Mouse (Mus musculus) forebrain, embryonic 14.5 days (tissue): ENCODE data around the gene Kctd11. TPM values are rescaled to one million over a fixed set of nuclear protein-coding genes. Genes with fewer than 3 reads are reported as not detected.
"Not testable (repeated sequence)": the region's sequence is repeated elsewhere in the genome, so short reads cannot be mapped to it uniquely, and the experiment has no call there.

Experiments used
- ATAC-seq: fragments of 200-750 bp; cut with Nextera tagmentation; 2 replicates; pipeline ENCODE4 v1.8.0; 2017; ENCODE audit warnings: mild to moderate bottlenecking, moderate library complexity
- DNase-seq: peaks from one replicate; pipeline ENCODE4 v3.0.0-alpha.2; 2015; ENCODE audit warnings: low spot score
- H3K27ac ChIP-seq: fragments of 300-500 bp; sonication (generic); 2 replicates; pipeline ENCODE4 v1.5.1; 2014; ENCODE audit warnings: low read depth, mild to moderate bottlenecking, control low read depth, low read length, moderate library complexity
- H3K27me3 ChIP-seq: fragments of 300-500 bp; sonication (generic); replicated peaks from 2 replicates; pipeline ENCODE4 v1.6.1; 2014; ENCODE audit warnings: low read length, control low read depth, mixed read lengths; ENCODE audit not compliant: control insufficient read depth, insufficient read depth
- H3K36me3 ChIP-seq: fragments of 300-500 bp; sonication (generic); 2 replicates; pipeline ENCODE4 v1.6.1; 2014; ENCODE audit warnings: low read length, control low read depth; ENCODE audit not compliant: control insufficient read depth, insufficient read depth
- H3K4me1 ChIP-seq: fragments of 300-500 bp; sonication (generic); 2 replicates; pipeline ENCODE4 v1.6.1; 2014; ENCODE audit warnings: antibody characterized with exemption, low read length, control low read depth; ENCODE audit not compliant: control insufficient read depth, insufficient read depth
- H3K4me2 ChIP-seq: fragments of 300-500 bp; sonication (generic); 2 replicates; pipeline ENCODE4 v1.6.1; 2014; ENCODE audit warnings: mild to moderate bottlenecking, control low read depth, low read length
- H3K4me3 ChIP-seq: fragments of 300-500 bp; sonication (generic); 2 replicates; pipeline ENCODE4 v1.5.1; 2014; ENCODE audit warnings: low read depth, low read length, control low read depth
- H3K9ac ChIP-seq: fragments of 300-500 bp; sonication (generic); 2 replicates; pipeline ENCODE4 v1.6.1; 2014; ENCODE audit warnings: mild to moderate bottlenecking, low read length, control low read depth, moderate library complexity
- H3K9me3 ChIP-seq: fragments of 300-500 bp; sonication (generic); replicated peaks from 2 replicates; pipeline ENCODE4 v1.6.1; 2016; ENCODE audit warnings: low read length, control low read depth, mixed read lengths; ENCODE audit not compliant: control insufficient read depth
- WGBS: fragments of 180-500 bp; shearing (Covaris S2); extraction: QIAGEN DNeasy Blood & Tissue Kit; methylation state at CpG from one replicate; pipeline ENCODE4 v1.1.7; 2014; 5-methylcytosine and 5-hydroxymethylcytosine counted together
- polyA plus RNA-seq: library from polyadenylated mRNA; unstranded; fragments of >200 nt; fragmentation: Nextera tagmentation; extraction: Ambion mirVana; gene quantifications from 2 replicates; pipeline ENCODE4 v1.2.1, GENCODE M21; 2014

Gene Kctd11
- polyA plus RNA-seq: 1.1 and 1.2 TPM in 2 replicates

- DNase-seq (peak; percentile 59), ATAC-seq (peak; percentile 83)
- Histone ChIP-seq H3K27ac (peak within 1 kb of the TSS; percentile 10; the same call in 1 of the 2 replicates), H3K9ac (peak within 1 kb of the TSS; percentile 51), H3K4me3 (peak within 1 kb of the TSS; percentile 29), H3K36me3 (no peaks in the 10 kb centered on the region), H3K27me3 (0 out of 2 replicates have a peak, but pooled peaks cover 7% of the 10 kb centered on the region), H3K4me2 (peak within 1 kb of the TSS; percentile 62), H3K9me3 (no peaks in the 10 kb centered on the region), H3K4me1 (peaks cover 4% of the 10 kb centered on the region)
- WGBS: under 1% methylated on average over 46 of the region's 46 CpGs
These were observed at the start of gene Kctd11 for GRCm38 (mm10) chr11:69880853-69881603. Gene Kctd11 (minus strand): TSS chr11:69881406.

- not testable (repeated sequence) for H3K9ac ChIP-seq, ATAC-seq, DNase-seq, H3K4me1 ChIP-seq, H3K9me3 ChIP-seq, H3K4me2 ChIP-seq, H3K36me3 ChIP-seq, H3K27ac ChIP-seq, H3K27me3 ChIP-seq, H3K4me3 ChIP-seq
- WGBS: 87% methylated on average over 8 of the region's 8 CpGs
These were observed 49.0 kb upstream of the Kctd11 start for GRCm38 (mm10) chr11:69930176-69930575.

- H3K4me2 ChIP-seq: no peak overlapping the region
- no peaks in the 10 kb centered on the region for H3K36me3 ChIP-seq
- WGBS: 85% methylated on average over 4 of the region's 4 CpGs
These were observed 48.5 kb upstream of the Kctd11 start for GRCm38 (mm10) chr11:69929712-69930111.

GRCm38 (mm10) chr11:69927501-69927900 is 46.3 kb upstream of the Kctd11 start:
- ATAC-seq: no peak
- H3K9ac ChIP-seq: no peak overlapping the region
- 96% methylated on average over 2 of the region's 2 CpGs for WGBS

More at GRCm38 (mm10) chr11:69929712-69930111, 48.5 kb upstream of the Kctd11 start:
- Histone ChIP-seq H3K27me3 (no peaks in the 10 kb centered on the region), H3K4me3 (no peak overlapping the region), H3K9ac (no peak overlapping the region), H3K4me1 (no peaks in the 10 kb centered on the region), H3K9me3 (no peaks in the 10 kb centered on the region), H3K27ac (no peak overlapping the region)
- no peak for DNase-seq
- ATAC-seq: no peak

GRCm38 (mm10) chr11:69922796-69923195 is 41.6 kb upstream of the Kctd11 start:
- WGBS: 69% methylated on average over 3 of the region's 3 CpGs
- H3K27me3 ChIP-seq: no peaks in the 10 kb centered on the region
- no peaks in the 10 kb centered on the region for H3K9me3 ChIP-seq
- no peak overlapping the region for H3K27ac ChIP-seq
- DNase-seq (no peak), ATAC-seq (no peak)
- H3K4me3 ChIP-seq: no peak overlapping the region
- peaks cover 14% of the 10 kb centered on the region for H3K36me3 ChIP-seq
- no peak overlapping the region for H3K4me2 ChIP-seq
- H3K4me1 ChIP-seq: peaks cover 15% of the 10 kb centered on the region
- peak overlapping the region; percentile 6; the same call in 1 of the 2 replicates for H3K9ac ChIP-seq

More at GRCm38 (mm10) chr11:69927501-69927900, 46.3 kb upstream of the Kctd11 start:
- Histone ChIP-seq H3K4me1 (no peaks in the 10 kb centered on the region), H3K4me2 (no peak overlapping the region), H3K27me3 (no peaks in the 10 kb centered on the region), H3K27ac (no peak overlapping the region), H3K4me3 (no peak overlapping the region), H3K36me3 (no peaks in the 10 kb centered on the region), H3K9me3 (no peaks in the 10 kb centered on the region)
- DNase-seq: no peak

GRCm38 (mm10) chr11:69922012-69922756 is 41.0 kb upstream of the Kctd11 start:
- DNase-seq: no peak
- Histone ChIP-seq H3K4me3 (peak overlapping the region; percentile 97), H3K9me3 (no peaks in the 10 kb centered on the region), H3K36me3 (peaks cover 20% of the 10 kb centered on the region), H3K9ac (peak overlapping the region; percentile 70), H3K4me1 (peaks cover 15% of the 10 kb centered on the region), H3K27ac (peak overlapping the region; percentile 94), H3K27me3 (no peaks in the 10 kb centered on the region), H3K4me2 (peak overlapping the region; percentile 71)
- ATAC-seq: no peak
- 4% methylated on average over 12 of the region's 12 CpGs for WGBS

GRCm38 (mm10) chr11:69921114-69922011 is 40.2 kb upstream of the Kctd11 start, which contains the start of gene Eif5a:
Gene Eif5a (minus strand): TSS chr11:69921958.
- ATAC-seq: peak; percentile 96
- no peaks in the 10 kb centered on the region for H3K27me3 ChIP-seq
- peak within 1 kb of the TSS; percentile 97 for H3K4me3 ChIP-seq
- peak; percentile 100 for DNase-seq
- peaks cover 28% of the 10 kb centered on the region for H3K36me3 ChIP-seq
- H3K4me2 ChIP-seq: peak within 1 kb of the TSS; percentile 96
- H3K9ac ChIP-seq: peak within 1 kb of the TSS; percentile 93
- WGBS: under 1% methylated on average over 77 of the region's 78 CpGs
- H3K9me3 ChIP-seq: no peaks in the 10 kb centered on the region
- H3K27ac ChIP-seq: peak within 1 kb of the TSS; percentile 94
- H3K4me1 ChIP-seq: peaks cover 15% of the 10 kb centered on the region

- Histone ChIP-seq H3K27ac (peak overlapping the region; percentile 93), H3K4me1 (peaks cover 16% of the 10 kb centered on the region), H3K9ac (peak overlapping the region; percentile 93), H3K27me3 (no peaks in the 10 kb centered on the region), H3K36me3 (peaks cover 37% of the 10 kb centered on the region), H3K9me3 (no peaks in the 10 kb centered on the region), H3K4me2 (peak overlapping the region; percentile 96), H3K4me3 (peak overlapping the region; percentile 97)
- ATAC-seq (peak; percentile 11), DNase-seq (peak; percentile 28)
- WGBS: under 1% methylated on average over 57 of the region's 65 CpGs
These were observed 39.2 kb upstream of the Kctd11 start for GRCm38 (mm10) chr11:69920266-69921031.
